Mouse (Mus musculus): ENCODE data around the gene Notch2.

Gene Notch2

DNA sequence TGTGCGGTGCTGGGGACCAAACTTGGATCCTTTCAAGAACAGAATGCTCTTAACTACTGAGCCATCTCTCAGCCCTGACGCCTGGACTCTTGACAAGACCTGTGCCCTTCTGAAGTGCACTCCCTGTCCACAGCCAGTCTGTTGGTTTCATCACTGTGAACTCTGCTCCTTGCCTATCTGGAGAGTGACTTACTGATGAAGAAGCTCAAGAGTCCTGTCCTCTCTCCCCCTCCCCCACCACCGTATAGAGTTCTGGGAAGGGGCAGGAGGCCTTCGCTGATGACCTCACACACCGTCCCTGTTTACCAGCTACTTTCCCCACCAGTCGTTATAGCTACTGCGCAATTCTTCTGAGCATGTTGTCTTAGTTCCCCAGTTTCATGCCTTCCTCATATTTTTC, 55.8 kb downstream of the Notch2 start:
- DNase-seq (ENCODE audit: low read depth, low spot score): no peak

DNA sequence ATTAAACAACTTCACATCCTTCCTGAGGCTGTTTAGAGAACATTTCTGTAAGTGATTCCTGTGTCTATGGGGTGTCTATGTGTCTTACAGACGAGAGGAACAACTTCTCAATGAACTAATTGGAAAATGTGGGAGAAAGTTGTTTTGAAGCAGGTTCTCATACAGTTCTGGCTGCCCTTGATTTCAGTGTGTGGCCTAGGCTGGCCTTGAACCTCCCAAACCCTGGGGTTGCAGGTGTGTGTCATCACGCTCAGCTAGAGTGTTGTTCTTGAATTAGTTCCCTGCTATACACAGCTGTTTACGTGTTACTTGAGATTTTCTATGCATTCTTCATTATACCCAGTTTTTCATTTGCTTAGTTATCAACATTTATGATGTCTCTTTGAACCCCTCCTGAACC, 56.5 kb downstream of the Notch2 start:
- DNase-seq (ENCODE audit: low read depth, low spot score): no peak

DNA sequence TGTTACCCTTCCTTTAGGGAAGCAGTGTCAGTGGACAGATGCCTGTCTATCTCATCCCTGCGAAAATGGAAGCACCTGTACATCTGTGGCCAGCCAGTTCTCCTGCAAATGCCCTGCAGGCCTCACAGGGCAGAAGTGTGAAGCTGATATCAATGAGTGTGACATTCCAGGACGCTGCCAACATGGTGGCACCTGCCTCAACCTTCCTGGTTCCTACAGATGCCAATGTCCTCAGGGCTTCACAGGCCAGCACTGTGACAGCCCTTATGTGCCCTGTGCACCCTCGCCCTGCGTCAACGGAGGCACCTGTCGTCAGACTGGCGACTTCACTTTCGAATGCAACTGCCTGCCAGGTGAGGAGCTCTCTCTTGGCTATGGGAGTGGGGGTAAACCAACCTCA, 59.2 kb downstream of the Notch2 start:
- no peak for DNase-seq (ENCODE audit: low read depth, low spot score)

DNA sequence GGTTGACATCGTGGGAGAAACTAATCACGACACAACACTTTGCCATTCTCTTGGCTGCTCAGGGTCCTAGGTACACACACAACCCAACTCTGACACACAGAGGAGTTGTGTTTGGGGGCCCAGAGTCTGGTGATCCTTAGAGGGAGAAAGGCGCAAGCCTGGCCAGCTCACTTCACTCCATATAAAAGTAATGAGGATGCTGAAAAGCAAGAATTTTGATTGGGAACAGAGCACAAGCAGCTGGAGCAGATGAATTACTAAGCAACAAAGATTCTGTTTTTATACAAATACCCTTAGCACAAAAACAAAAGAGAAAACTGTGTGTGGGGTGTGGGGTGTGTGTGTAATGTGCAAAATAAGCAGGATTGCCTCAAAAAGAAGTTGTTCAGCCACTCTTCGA, 60.2 kb downstream of the Notch2 start:
- DNase-seq (ENCODE audit: low read depth, low spot score): no peak

DNA sequence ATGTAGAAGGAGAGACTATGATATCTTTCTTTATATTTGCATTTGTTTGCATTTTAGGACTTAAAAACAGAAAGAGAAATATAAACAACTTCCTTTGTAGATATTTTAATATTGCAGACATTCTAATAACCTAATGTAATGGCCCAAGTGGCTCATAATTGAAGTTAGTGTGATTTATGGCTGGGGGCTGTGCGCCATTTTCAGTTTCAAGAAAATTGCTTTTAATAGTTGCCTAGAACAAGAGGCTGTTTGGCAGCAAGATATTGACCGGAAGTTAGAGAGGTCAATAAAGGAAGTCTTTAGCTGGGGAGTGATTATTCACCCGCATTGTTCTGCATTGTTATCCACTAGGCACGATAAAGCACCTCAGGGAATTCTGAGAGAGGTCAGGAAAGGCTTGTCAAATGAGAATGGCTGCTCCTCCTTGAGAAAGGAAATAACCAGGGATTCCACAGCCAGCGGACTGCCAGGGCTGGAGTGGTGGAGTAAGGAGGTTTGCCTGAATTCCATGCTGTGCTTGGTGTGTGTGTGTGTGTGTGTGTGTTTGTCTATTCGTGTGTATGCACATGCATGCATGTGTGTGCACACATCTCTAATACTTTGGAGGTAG, 61.4 kb downstream of the Notch2 start:
- no peak for DNase-seq (ENCODE audit: low read depth, low spot score)

DNA sequence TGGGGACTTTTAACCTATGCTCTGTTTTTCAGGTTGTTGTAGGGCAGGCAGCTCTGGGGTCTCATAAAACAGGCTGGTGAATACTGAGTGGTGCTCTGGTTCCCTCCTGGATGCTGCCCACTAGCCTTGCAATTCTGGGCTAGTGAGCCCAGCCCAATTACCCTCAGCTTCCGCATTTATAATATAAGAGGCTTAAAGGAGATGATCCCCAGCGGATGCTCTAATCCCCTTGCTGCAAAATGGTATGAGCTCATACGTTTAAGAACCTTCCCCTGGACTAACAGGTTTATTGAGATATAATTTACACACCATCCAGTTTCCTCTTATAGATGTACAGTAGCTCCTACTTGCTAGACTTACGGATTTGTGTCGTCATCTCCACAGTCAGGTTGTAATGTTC, 64.5 kb downstream of the Notch2 start:
- no peak for DNase-seq (ENCODE audit: low read depth, low spot score)

DNA sequence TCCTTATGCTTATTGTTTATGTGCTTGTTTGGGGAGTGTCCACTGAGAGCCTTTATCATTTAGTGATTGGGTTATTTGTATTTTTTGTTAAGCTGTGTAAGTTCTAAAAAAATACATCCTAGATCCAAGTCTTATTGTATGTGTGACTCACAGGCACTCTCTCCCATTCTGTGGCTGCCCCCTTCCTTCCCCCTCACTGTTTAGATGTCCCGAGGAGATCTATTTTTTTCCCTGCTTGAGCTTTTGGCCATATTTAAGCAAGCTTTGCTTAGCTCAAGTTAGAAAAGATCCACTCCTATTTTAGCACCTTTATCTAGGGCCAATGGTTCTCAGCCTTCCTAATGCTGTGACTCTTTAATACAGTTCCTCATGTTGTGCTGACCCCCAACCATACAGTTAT, 65.5 kb downstream of the Notch2 start:
- no peak for DNase-seq (ENCODE audit: low read depth, low spot score)

DNA sequence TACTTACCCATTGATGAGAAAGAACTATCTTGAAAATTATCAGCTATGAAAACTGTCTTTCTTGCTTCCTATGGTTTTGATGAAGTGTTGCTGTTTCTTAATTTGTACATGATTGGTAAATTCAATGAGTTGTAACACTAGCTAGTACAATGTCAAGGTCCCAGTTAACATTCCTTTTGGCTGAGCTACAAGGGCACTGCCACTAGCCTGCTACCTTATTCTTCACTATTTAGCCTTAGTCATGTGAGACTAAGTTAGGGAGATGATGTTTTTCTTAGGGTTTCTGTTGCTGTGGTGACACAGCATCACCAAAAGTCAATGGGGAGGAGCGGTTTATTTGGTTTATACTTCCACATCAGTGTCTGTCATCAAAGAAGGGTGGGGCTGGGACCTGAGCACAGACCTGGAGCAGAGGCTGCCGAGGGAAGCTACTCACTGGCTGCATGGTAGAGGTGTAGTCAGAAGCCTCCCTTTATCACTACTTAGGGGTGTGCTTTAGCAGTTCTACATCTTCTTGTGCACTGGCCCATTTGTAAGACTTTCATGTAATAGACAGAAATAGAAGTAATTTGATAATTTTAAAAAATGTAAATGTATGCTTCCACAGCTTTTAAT, 66.4 kb downstream of the Notch2 start:
- no peak for DNase-seq (ENCODE audit: low read depth, low spot score)

DNA sequence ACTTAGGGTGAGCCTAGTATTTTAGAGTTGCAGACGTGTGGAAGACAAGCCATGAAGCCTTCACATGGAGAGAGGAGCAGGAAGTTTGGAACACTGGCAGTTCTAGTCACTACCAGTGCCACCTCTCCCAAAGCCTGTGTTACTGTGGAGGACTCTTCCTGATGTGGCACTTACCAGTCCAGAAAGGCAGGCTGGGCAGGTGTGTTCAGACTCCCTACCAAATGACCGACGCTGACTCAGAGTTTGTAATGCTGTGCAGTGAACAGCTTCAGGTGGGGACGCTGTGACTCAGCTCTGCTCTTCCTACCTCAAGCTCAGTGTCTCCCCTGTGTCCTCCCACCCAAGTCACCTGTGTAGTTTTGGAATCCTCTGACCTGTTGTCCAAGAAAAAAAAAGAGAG, 67.3 kb downstream of the Notch2 start:
- DNase-seq (ENCODE audit: low read depth, low spot score): no peak

DNA sequence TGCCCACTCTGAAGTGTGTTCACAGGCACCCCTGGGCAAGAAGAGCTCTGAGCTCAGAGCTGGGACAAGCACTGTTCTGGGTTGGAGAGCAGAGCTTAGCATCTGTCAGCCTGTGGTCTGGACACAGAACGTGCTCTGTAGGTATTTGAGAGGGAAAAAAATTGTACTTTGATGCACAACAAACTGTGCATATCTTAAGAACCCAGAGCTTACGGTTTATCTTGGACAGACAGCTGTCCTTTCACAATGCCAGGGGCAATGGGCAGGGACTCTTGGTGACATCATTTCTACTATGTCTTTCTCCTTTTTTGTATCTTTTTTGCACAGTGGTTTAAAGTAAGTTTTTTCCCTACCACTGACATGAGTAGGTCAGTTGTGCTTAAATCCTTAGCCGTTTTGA, 68.9 kb downstream of the Notch2 start:
- DNase-seq (ENCODE audit: low read depth, low spot score): no peak

DNA sequence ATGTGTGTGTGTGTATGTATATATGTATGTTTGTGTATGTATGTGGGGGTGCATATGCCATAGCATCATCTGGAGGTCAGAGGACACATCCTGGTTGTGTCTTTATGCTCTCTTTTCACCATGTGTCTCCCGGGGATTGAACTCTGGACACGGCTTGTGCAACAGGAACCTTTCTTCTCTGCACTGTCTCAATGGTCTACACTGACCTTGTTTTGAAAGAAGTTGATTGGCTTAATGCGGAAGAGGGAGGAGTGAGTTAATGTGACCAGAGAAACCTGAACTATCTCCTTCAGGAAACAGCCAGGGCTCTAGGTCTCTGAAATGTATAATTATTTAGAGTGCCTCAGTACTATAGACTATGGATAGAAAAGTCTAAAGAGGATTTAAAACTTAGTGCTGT, 69.6 kb downstream of the Notch2 start:
- no peak for DNase-seq (ENCODE audit: low read depth, low spot score)

DNA sequence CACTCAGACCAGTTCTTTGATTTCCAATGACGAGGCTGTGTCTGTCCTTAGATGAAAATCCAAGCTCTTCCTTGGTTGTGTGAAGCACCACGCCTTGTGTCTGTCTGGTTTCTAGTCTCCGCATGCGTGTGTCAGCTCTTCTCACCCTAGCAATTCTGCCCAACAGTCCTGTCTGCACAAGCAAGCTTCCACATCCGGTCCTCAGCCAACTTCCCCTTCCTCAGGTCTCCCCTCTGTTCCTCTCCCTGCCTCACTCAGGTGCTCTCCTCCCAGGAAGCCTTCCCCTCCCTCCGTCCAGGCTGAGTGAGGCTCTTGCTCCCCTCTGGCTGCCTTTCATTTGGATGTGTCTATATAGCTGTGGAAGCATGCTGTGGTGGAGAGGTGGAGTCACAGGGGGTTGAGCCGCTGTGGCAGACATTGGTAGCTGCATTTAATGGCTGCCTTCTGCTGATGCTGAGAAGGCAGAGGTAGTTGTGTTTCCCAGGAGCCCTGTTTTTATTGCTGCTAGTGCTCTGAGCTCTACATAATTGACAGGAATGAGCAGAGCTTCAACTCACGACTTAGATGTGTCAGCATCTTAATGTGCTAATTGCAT, 70.8 kb downstream of the Notch2 start:
- no peak for DNase-seq (ENCODE audit: low read depth, low spot score)

DNA sequence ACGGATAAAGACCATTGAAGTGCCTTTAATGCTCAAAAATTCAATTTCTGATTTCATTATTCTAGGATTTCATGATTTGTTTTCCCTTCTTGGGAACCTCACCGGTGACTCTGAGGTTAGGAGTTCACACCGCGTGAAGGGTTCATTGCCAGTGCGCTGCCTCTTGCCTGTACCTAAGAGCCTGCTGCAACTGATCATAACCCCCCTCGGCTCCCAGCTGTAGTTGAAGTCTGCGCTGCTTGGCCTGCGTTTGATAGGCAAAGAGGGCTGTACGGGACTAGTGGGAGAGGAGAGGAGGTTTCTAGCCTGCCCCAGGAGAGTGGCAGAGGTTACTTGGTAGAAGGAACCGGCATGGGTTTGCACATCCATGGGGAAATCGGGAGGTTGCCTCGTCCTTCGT, 71.5 kb downstream of the Notch2 start:
- DNase-seq (ENCODE audit: low read depth, low spot score): no peak

DNA sequence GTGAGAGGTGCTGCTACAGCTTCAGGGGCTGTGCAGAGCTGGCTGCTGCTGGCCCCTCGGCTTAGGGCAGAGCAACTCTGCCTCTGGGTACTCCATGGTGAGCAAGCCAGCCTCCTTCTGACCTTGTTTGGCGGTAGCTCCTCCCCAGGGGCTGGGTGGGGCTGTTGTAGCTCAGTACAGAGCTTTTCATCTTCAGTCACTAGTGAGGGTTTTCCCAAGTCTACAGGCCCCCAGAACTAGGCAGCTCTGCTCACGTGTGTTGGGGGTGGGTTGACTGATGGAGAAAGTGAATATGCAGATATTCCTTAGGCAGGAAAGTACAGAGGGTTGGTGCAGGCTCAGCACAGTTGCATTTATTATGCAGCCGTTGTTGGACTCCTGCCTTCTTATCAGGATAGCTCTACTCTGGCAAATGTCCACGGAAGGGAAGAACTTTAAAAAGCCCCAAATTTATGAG, 72.5 kb downstream of the Notch2 start:
- no peak for DNase-seq (ENCODE audit: low read depth, low spot score)

DNA sequence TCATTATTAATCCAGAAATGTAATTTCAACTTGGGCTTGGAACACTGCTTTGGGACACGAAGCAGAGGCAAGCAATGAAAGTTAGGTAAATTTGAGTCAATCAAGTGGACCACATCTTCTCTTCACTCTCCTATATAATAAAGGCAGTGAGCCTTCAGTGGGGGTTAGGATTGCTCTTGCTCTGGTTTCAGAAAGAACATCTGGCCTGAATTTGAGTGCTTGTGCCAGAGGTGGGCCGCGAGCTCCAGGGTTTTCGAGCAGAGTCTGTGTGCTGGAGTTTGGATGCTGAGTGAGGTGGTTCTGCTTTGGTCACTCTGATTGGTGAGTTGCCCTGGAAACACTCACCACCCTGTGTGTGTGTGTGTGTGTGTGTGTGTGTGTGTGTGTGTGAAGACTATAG, 73.1 kb downstream of the Notch2 start:
- no peak for DNase-seq (ENCODE audit: low read depth, low spot score)

DNA sequence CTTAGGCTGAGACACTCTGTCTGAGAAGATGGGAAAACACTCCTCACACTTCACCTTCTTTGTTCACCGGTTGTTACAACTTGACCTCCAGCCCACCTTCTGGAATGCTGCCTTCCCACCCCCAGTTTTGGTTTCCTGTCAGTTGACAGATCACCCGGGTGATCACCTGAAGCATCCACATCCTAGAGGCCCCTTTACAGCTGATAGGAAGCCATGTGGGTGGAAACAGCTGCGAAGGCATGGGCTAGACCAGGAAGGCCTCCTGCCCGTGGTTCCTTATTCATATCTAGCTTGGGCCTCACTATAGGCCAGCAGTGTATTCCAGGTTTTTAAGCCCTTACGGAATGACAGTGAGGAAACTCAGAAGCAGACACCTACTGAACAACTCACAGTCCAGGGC, 73.5 kb downstream of the Notch2 start:
- no peak for DNase-seq (ENCODE audit: low read depth, low spot score)

DNA sequence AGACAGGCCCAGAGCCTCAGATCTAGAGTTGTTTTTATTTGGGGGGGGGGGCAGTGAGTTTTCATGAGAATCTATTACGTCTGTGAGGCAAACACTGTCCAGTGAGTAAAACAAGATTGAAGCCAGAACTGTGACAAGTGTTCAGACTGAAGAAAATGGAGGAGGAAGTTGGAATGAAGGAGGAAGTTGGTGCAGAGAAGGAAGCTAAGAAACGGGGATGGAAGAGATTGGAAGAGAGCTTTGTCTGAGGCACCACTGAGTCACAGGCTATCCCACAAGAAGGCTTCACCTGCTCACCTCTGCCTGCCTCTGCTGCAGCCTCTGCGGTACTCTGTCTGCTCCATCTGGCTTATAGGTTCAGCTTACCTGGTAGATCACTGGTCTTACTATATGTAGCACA, 74.2 kb downstream of the Notch2 start:
- no peak for DNase-seq (ENCODE audit: low read depth, low spot score)

DNA sequence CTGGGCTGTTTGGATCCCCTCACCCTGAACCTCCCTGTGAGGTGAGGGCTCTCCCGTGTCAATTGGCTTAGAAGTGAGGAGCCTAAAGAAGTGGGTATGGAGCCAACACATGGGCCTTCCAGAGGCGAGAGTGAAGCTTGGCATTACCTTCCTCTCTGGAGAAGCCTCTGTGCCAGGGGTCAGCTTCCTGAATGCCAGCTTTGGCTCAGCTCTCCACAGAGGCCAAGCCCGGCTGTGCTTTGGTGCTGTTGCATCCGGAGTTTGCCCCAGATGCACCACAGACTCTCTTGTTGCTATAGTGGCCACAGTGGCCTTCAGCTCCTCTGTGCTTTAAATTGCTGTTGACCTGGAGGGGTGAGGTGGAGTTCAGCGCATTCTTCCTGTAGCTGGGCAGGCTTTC, 76.4 kb downstream of the Notch2 start:
- DNase-seq (ENCODE audit: low read depth, low spot score): no peak

DNA sequence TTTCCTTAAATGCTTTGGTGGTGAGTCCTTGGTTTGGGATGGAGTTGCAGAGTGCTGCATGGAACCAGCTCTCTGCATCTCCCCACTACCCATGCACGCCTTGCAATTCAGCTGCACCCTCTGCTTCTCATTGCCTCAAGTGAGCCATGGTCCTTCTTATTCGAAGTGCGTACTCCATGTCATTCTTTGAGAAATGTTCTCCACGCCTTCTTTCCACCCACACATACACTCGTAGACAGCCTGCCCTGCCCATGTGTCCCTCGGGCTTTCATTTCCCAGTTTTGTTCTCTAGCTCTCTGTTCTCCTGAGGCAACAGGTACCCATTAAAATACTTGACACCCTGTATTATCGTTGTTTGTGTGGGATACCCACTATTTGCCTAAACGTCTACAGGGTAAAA, 76.8 kb downstream of the Notch2 start:
- no peak for DNase-seq (ENCODE audit: low read depth, low spot score)

DNA sequence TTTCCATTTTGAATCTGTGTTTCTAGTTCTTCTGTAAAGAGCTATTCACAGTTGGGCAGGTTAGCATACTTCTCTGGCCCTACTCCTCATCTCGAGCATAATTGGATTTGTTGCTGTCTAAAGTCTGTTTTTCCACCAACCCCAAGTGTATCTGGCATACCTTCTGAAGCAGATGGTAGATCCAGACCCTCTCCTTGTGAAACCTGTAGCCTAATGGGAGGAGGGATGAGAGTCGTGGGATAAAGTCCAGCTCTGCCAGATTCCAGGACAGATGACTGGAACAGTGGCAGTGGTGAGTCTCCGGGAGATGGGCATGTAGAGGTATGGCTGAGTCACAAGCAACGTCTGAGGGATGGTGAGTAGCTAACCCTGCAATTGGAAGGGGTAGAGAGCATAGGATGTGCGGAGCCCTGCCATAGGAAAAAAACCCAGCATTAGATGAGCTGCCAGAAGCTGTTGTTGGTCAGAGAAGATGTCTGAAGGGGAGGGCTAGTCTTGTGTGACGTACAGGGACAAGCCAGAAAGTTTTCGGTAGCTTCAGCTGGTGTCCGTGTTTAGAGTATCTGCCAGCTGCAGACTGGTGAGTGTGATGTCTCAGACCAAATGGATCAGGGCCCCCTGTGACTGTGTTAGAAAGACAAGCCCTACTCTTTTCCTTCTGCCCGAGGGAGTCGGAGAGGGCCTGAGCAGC, 79.5 kb downstream of the Notch2 start:
- DNase-seq (ENCODE audit: low read depth, low spot score): no peak

DNA sequence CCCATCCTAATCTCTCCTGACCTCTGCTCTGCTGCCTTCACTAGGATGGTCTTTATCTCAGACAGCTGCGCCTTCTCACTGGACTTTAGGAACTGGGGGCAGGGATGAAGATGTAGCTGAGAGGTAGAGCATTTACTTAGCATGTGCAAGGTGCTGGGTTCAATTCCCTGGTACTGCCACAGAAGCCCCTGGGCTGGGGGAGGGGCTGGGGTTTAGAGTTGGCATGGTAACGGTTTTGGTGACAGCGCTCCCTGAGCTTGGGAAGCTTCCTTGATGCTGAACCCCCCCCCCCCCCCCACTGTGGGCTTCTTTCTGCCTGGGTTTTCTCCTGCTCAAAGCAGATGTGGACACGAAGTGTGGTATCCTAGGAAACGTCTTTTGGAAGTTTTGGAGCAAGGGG, 80.6 kb downstream of the Notch2 start:
- no peak for DNase-seq (ENCODE audit: low read depth, low spot score)

DNA sequence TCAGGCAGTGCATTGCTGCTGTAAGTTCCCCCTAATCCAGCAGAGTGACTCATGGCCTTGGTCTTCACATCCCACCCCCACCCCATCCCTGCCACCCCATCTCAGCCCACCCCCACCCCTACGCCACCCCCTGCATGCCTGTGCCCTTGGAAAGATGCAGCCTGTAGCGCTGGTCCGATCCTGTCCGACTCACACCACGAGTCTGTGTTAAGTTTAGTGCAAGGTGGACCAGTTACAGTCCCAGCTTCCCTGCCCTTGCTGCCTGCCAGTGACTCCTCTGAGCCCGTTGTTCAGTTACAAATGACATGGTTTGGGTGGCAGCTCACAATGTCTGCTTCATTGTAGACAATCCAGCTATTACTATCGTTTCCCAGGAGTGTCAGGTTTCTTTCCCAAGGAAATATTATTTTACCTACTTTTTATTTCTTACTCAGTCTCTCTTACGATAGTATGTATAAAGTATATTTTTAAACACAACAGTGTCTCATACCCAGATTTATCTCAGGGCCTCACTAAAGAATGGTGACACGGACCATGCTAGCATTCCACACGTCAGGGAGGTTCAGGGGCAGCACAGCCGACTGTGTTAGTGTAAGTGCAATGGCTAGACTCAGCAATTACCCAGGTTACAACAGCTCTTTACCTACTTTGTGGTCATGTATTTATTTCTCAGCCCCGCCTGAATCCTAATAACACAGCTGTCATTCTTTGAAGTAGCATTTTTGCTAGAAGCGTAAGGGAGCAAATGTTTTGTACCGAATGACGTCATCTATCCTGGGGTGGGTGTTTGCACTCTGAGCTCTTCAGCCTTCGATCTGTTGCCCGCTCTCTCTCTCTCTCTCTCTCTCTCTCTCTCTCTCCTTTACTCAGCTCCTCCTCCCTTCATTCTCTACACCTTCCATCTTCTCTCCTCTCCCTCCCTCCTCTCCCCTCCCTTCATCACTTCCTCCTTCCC, 81.6 kb downstream of the Notch2 start:
- DNase-seq (ENCODE audit: low read depth, low spot score): no peak
